Mouse (Mus musculus): Measurements from ENCODE around the gene Slc7a5. TPM values are rescaled to one million over a fixed set of nuclear protein-coding genes. Genes with fewer than 3 reads are reported as not detected.

Gene Slc7a5
- polyA plus RNA-seq, 1 experiment from 2014 or later, result 28.8 TPM

DNA sequence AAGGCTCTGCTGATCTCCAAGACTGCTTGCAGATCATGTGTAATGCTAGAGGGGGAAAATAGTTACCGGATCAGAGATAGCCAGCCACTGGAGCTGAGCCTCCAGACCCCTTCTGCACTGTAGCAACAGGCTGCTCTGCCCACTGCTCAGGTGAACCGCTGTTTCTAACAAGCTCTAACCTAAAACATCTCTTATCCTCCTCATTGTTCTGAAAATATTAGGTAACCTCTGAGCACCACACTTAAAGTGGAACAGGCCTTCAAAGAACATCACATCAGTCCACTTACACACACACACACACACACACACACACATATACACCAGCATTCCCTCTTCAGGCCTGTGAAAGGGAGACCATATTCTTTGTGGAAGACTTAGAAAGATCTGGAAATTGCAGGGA is 75.4 kb downstream of the Slc7a5 start:
- H3K27me3 ChIP-seq (ENCODE audit: insufficient read depth, low read length), result no peaks in the 10 kb centered on the region
- H3K36me3 ChIP-seq (ENCODE audit: insufficient read depth), result no peaks in the 10 kb centered on the region
- H3K4me3 ChIP-seq (ENCODE audit: low read depth, low read length), result no peak overlapping the region
- 73% methylated on average over 2 of the region's 2 CpGs for WGBS
- ATAC-seq (ENCODE audit: insufficient read depth) (no peak), DNase-seq (no peak)
- no peak for TF ChIP-seq CTCF (IDR thresholded peaks at IDR 0.05; ENCODE audit: low read depth)
- peaks cover 3% of the 10 kb centered on the region; the same call in 1 of the 2 replicates for H3K4me1 ChIP-seq (ENCODE audit: insufficient read depth)
- H3K9ac ChIP-seq, result no peak overlapping the region
- no peak overlapping the region for H3K27ac ChIP-seq (ENCODE audit: low read depth)
- no peaks in the 10 kb centered on the region for H3K9me3 ChIP-seq (ENCODE audit: low read depth, low read length)
- H3K4me2 ChIP-seq, result no peak overlapping the region

Other genes starting within 250 kb of the Slc7a5 start
- 0.22 and 0.42 TPM in 2 replicates for gene Jph3, start 178.1 kb downstream of the Slc7a5 start, polyA plus RNA-seq (2014; fragmentation: Nextera tagmentation; extraction: Ambion mirVana)
- gene Klhdc4, start 78.1 kb downstream of the Slc7a5 start, polyA plus RNA-seq (2014; fragmentation: Nextera tagmentation; extraction: Ambion mirVana), result 42.2 and 47.7 TPM in 2 replicates
- gene Car5a, start 37.2 kb upstream of the Slc7a5 start, polyA plus RNA-seq (2014; fragmentation: Nextera tagmentation; extraction: Ambion mirVana), result not detected in 2 replicates
- gene Banp, start 42.1 kb upstream of the Slc7a5 start, polyA plus RNA-seq (2014; fragmentation: Nextera tagmentation; extraction: Ambion mirVana), result 42.1 and 43.8 TPM in 2 replicates